8 mouse cellular contexts compared by ENCODE assay signal in genomic region chr4:13565921-13566493, GRCm38 (mm10).
DNase-seq lines count a peak whose midpoint lies in the region; ATAC-seq and TF ChIP-seq lines count a peak whose summit lies in the region.

No protein-coding gene starts in this region.

- H3K9me3 ChIP-seq in heart, embryonic 13.5 days = no peaks in the 10 kb centered on the region; the same call in 1 of the 2 replicates
- H3K9me3 ChIP-seq in hindbrain, embryonic 14.5 days (ENCODE audit: control insufficient read depth, low read length) = no peaks in the 10 kb centered on the region
- no peaks in the 10 kb centered on the region for H3K9me3 ChIP-seq in midbrain, postnatal 0 days (ENCODE audit: low read length)

- no peaks in the 10 kb centered on the region for H3K36me3 ChIP-seq in heart, embryonic 13.5 days
- no peaks in the 10 kb centered on the region for H3K36me3 ChIP-seq in hindbrain, embryonic 14.5 days (replicated peaks; ENCODE audit: control insufficient read depth, insufficient read depth)
- no peaks in the 10 kb centered on the region for H3K36me3 ChIP-seq in midbrain, postnatal 0 days (ENCODE audit: insufficient read depth, low read length)

- no peak for TF ChIP-seq CTCF in midbrain, postnatal 0 days (IDR thresholded peaks at IDR 0.05)

- H3K4me3 ChIP-seq in heart, embryonic 13.5 days = peak overlapping the region; percentile 31
- peak overlapping the region; percentile 24 for H3K4me3 ChIP-seq in hindbrain, embryonic 14.5 days (replicated peaks; ENCODE audit: low read length)
- peak overlapping the region; percentile 31; the same call in 1 of the 2 replicates for H3K4me3 ChIP-seq in midbrain, postnatal 0 days (ENCODE audit: low read depth, low read length)

- H3K27me3 ChIP-seq in heart, embryonic 13.5 days (replicated peaks) = peaks cover 18% of the 10 kb centered on the region
- no peaks in the 10 kb centered on the region for H3K27me3 ChIP-seq in hindbrain, embryonic 14.5 days (ENCODE audit: control insufficient read depth, insufficient read depth, low read length)
- no peaks in the 10 kb centered on the region for H3K27me3 ChIP-seq in midbrain, postnatal 0 days (ENCODE audit: insufficient read depth, low read length)

- intact Hi-C loops in heart, postnatal 36 days (cut with DNase I) = no loop called here

- H3K4me2 ChIP-seq in heart, embryonic 13.5 days = peak overlapping the region; percentile 56
- H3K4me2 ChIP-seq in hindbrain, embryonic 14.5 days (replicated peaks) = peak overlapping the region; percentile 51
- H3K4me2 ChIP-seq in midbrain, postnatal 0 days (ENCODE audit: low read depth, low read length, poor library complexity, severe bottlenecking) = peak overlapping the region; percentile 46

- no peak for ATAC-seq in heart, embryonic 13.5 days (ENCODE audit: extremely low read depth, insufficient number of reproducible peaks, low FRiP score, low TSS enrichment)
- ATAC-seq in hindbrain, embryonic 14.5 days (ENCODE audit: low FRiP score) = 0 out of 2 replicates have a peak, but pooled peaks have one; percentile 34
- peak; percentile 72 for ATAC-seq in midbrain, postnatal 0 days (ENCODE audit: low FRiP score)

- no peak overlapping the region for H3K9ac ChIP-seq in heart, embryonic 13.5 days
- peak overlapping the region; percentile 53 for H3K9ac ChIP-seq in hindbrain, embryonic 14.5 days
- peak overlapping the region; percentile 39 for H3K9ac ChIP-seq in midbrain, postnatal 0 days (replicated peaks; ENCODE audit: low read length, poor library complexity, severe bottlenecking)

- no peak overlapping the region for H3K27ac ChIP-seq in heart, embryonic 13.5 days (replicated peaks)
- H3K27ac ChIP-seq in hindbrain, embryonic 14.5 days = peak overlapping the region; percentile 76
- peak overlapping the region; percentile 68 for H3K27ac ChIP-seq in midbrain, postnatal 0 days (ENCODE audit: low read depth, low read length)

- H3K4me1 ChIP-seq in heart, embryonic 13.5 days = no peaks in the 10 kb centered on the region
- peaks cover 9% of the 10 kb centered on the region for H3K4me1 ChIP-seq in hindbrain, embryonic 14.5 days (replicated peaks; ENCODE audit: control insufficient read depth, insufficient read depth, low read length)
- no peaks in the 10 kb centered on the region for H3K4me1 ChIP-seq in midbrain, postnatal 0 days (ENCODE audit: insufficient read depth, low read length)

- 9% methylated on average over 14 of the region's 14 CpGs for WGBS in heart, embryonic 13.5 days
- WGBS in hindbrain, embryonic 14.5 days = 1% methylated on average over 14 of the region's 14 CpGs
- WGBS in midbrain, postnatal 0 days = 5% methylated on average over 14 of the region's 14 CpGs

- no peak for DNase-seq in heart, postnatal 36 days
- DNase-seq in brain, adult 2 months (ENCODE audit: low read depth, low spot score) = peak; percentile 46
- peak; percentile 56 for DNase-seq in hindbrain, embryonic 14.5 days (ENCODE audit: low spot score)
- peak; percentile 20 for DNase-seq in midbrain, postnatal 0 days (ENCODE audit: low spot score)
- DNase-seq in adrenal gland, postnatal 4 days (ENCODE audit: low spot score in 2 of 2) = no peak
- DNase-seq in ovary, adult 18-20 months (ENCODE audit: low spot score) = no peak
- no peak for DNase-seq in heart, adult 11 months

Comparison
In these comparisons a context has a peak if more than half of its experiments do, and no peak if none do; other contexts are left out.
1. DNase-seq: peak in brain, adult 2 months (single experiment), hindbrain, embryonic 14.5 days (single experiment) and midbrain, postnatal 0 days (single experiment); none in heart, postnatal 36 days (0 of 2), adrenal gland, postnatal 4 days (0 of 2), ovary, adult 18-20 months (single experiment) and heart, adult 11 months (single experiment).
2. Peak in every context shown above with its lines, with median percentiles within 50 percentile points of each other: H3K4me2 ChIP-seq and H3K4me3 ChIP-seq.